Comparison of ENCODE assay signal across 15 mouse cellular contexts in the genomic region with DNA sequence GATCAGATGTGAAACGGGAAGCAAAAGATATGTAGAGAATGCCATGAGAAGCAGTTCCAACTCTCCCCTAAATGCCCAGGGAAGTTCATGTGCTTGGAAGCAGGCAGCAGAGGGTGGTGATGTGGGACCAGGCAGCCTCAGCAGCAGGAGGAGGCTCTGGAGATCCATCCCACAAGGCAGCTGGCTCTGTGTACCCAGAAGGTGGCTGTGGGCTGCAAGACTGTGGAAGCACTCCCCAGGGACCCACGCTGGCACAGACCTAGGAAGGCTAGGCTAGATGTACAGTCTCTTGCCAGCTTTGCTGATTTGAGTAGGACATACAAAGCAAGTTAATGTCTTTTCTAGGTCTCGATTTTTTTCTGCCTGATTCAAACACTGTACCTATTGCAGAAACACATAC.
DNase-seq lines count a peak whose midpoint lies in the region; ATAC-seq lines count a peak whose summit lies in the region.
"Had no signal": no experiment of that assay in that cellular context is flagged by ENCODE, and none has a peak within 500 bp of the region (broad histone marks: within the 10 kb centered on the region; RNA-seq: fewer than 3 reads in every experiment).

No protein-coding gene starts in this region.

- DNase-seq in adrenal gland, postnatal 10 days, result peak; percentile 81
- no peak for DNase-seq in adrenal gland, adult 8-10 months
- DNase-seq in heart, postnatal 4 days, result no peak
- DNase-seq in midbrain, embryonic 14.5 days, result peak; percentile 31
- peak; percentile 67 for DNase-seq in right cerebral cortex, postnatal 25 days
- DNase-seq in retina, postnatal 1 day, result no peak
- DNase-seq: cerebellum, adult 11 months; kidney, adult 9 months; thymus, adult 2 months had no signal

- 60% methylated on average over 3 of the region's 3 CpGs for WGBS in heart, embryonic 13.5 days
- WGBS in midbrain, embryonic 14.5 days, result 87% methylated on average over 3 of the region's 3 CpGs
- WGBS in midbrain, embryonic 15.5 days, result 90% methylated on average over 3 of the region's 3 CpGs

- H3K4me3 ChIP-seq in heart, embryonic 13.5 days, result no peak overlapping the region
- no peak overlapping the region for H3K4me3 ChIP-seq in midbrain, embryonic 14.5 days (replicated peaks; ENCODE audit: low read depth, low read length)
- no peak overlapping the region for H3K4me3 ChIP-seq in midbrain, embryonic 15.5 days
- H3K4me3 ChIP-seq: forebrain, embryonic 12.5 days; lung, embryonic 15.5 days; neural tube, embryonic 15.5 days had no signal

- ATAC-seq in heart, embryonic 13.5 days (ENCODE audit: extremely low read depth, insufficient number of reproducible peaks, low FRiP score, low TSS enrichment), result no peak
- ATAC-seq in midbrain, embryonic 14.5 days (ENCODE audit: low FRiP score, low TSS enrichment), result no peak
- ATAC-seq in midbrain, embryonic 15.5 days (replicated peaks), result no peak
- ATAC-seq: activated CD4-positive, CD25-positive, alpha-beta regulatory T cell, adult 4 months had no signal

- H3K4me1 ChIP-seq in heart, embryonic 13.5 days, result peaks cover 97% of the 10 kb centered on the region
- peaks cover 12% of the 10 kb centered on the region; the same call in 1 of the 2 replicates for H3K4me1 ChIP-seq in midbrain, embryonic 14.5 days (ENCODE audit: control insufficient read depth, insufficient read depth, low read length)
- peaks cover 11% of the 10 kb centered on the region for H3K4me1 ChIP-seq in midbrain, embryonic 15.5 days

- peaks cover 5% of the 10 kb centered on the region for H3K36me3 ChIP-seq in heart, embryonic 13.5 days
- no peaks in the 10 kb centered on the region for H3K36me3 ChIP-seq in midbrain, embryonic 14.5 days (ENCODE audit: control insufficient read depth, insufficient read depth, low read length)
- no peaks in the 10 kb centered on the region for H3K36me3 ChIP-seq in midbrain, embryonic 15.5 days (replicated peaks)
- H3K36me3 ChIP-seq: lung, embryonic 15.5 days; neural tube, embryonic 15.5 days had no signal

- peak overlapping the region; percentile 60 for H3K27ac ChIP-seq in heart, embryonic 13.5 days (replicated peaks)
- no peak overlapping the region for H3K27ac ChIP-seq in midbrain, embryonic 14.5 days (replicated peaks; ENCODE audit: low read depth, low read length)
- H3K27ac ChIP-seq in midbrain, embryonic 15.5 days, result no peak overlapping the region
- H3K27ac ChIP-seq: forebrain, embryonic 12.5 days; lung, embryonic 15.5 days had no signal

- no peak overlapping the region for H3K4me2 ChIP-seq in heart, embryonic 13.5 days
- H3K4me2 ChIP-seq in midbrain, embryonic 14.5 days (ENCODE audit: low read length), result no peak overlapping the region
- no peak overlapping the region for H3K4me2 ChIP-seq in midbrain, embryonic 15.5 days
- H3K4me2 ChIP-seq: forebrain, embryonic 12.5 days; lung, embryonic 15.5 days; neural tube, embryonic 15.5 days had no signal

- no peaks in the 10 kb centered on the region for H3K27me3 ChIP-seq in heart, embryonic 13.5 days (replicated peaks)
- no peaks in the 10 kb centered on the region for H3K27me3 ChIP-seq in midbrain, embryonic 14.5 days (ENCODE audit: control insufficient read depth, insufficient read depth, low read length)
- no peaks in the 10 kb centered on the region for H3K27me3 ChIP-seq in midbrain, embryonic 15.5 days (replicated peaks)
- H3K27me3 ChIP-seq: forebrain, embryonic 12.5 days; lung, embryonic 15.5 days; neural tube, embryonic 15.5 days had no signal

- H3K9me3 ChIP-seq in heart, embryonic 13.5 days, result no peaks in the 10 kb centered on the region
- no peaks in the 10 kb centered on the region for H3K9me3 ChIP-seq in midbrain, embryonic 14.5 days (ENCODE audit: control insufficient read depth, low read length)
- H3K9me3 ChIP-seq in midbrain, embryonic 15.5 days, result no peaks in the 10 kb centered on the region
- H3K9me3 ChIP-seq: forebrain, embryonic 12.5 days; lung, embryonic 15.5 days; neural tube, embryonic 15.5 days had no signal

- no peak overlapping the region for H3K9ac ChIP-seq in heart, embryonic 13.5 days
- no peak overlapping the region for H3K9ac ChIP-seq in midbrain, embryonic 14.5 days (replicated peaks; ENCODE audit: low read length)
- no peak overlapping the region for H3K9ac ChIP-seq in midbrain, embryonic 15.5 days
- H3K9ac ChIP-seq: forebrain, embryonic 12.5 days; lung, embryonic 15.5 days; neural tube, embryonic 15.5 days had no signal

Comparison
In these comparisons a context has a peak if more than half of its experiments do, and no peak if none do; other contexts are left out.
1. DNase-seq: peak in adrenal gland, postnatal 10 days (single experiment), midbrain, embryonic 14.5 days (single experiment) and right cerebral cortex, postnatal 25 days (single experiment); none in adrenal gland, adult 8-10 months (single experiment), heart, postnatal 4 days (single experiment) and retina, postnatal 1 day (single experiment).